Mouse (Mus musculus) embryonic facial prominence, embryonic 11.5 days (tissue): ENCODE measurements around the gene Pou2f3. TPM values are rescaled to one million over a fixed set of nuclear protein-coding genes. Genes with fewer than 3 reads are reported as not detected.

Experiments used
- ATAC-seq: fragments of 200-750 bp; cut with Nextera tagmentation; replicated peaks from 2 replicates; pipeline ENCODE4 v1.8.0; 2017; ENCODE audit warnings: low read depth; ENCODE audit not compliant: insufficient number of reproducible peaks, low FRiP score, low TSS enrichment
- DNase-seq: peaks from one replicate; pipeline ENCODE4 v3.0.0-alpha.2; 2015; ENCODE audit warnings: low spot score
- H3K27ac ChIP-seq: fragments of 300-500 bp; sonication (generic); replicated peaks from 2 replicates; pipeline ENCODE4 v1.5.1; 2014; ENCODE audit warnings: mild to moderate bottlenecking, low read depth, low read length, control low read depth
- H3K27me3 ChIP-seq: fragments of 300-500 bp; sonication (generic); 2 replicates; pipeline ENCODE4 v1.6.1; 2014; ENCODE audit warnings: mild to moderate bottlenecking, low read length, moderate library complexity, mixed read lengths; ENCODE audit not compliant: control insufficient read depth, insufficient read depth
- H3K36me3 ChIP-seq: fragments of 300-500 bp; sonication (generic); replicated peaks from 2 replicates; pipeline ENCODE4 v1.6.1; 2014; ENCODE audit warnings: low read depth, mild to moderate bottlenecking, low read length, moderate library complexity, mixed read lengths; ENCODE audit not compliant: control insufficient read depth, insufficient read depth
- H3K4me1 ChIP-seq: fragments of 300-500 bp; sonication (generic); 2 replicates; pipeline ENCODE4 v1.6.1; 2014; ENCODE audit warnings: low read length, mixed read lengths; ENCODE audit not compliant: control insufficient read depth, insufficient read depth
- H3K4me2 ChIP-seq: fragments of 300-500 bp; sonication (generic); 2 replicates; pipeline ENCODE4 v1.6.1; 2014; ENCODE audit warnings: low read depth, mild to moderate bottlenecking, control low read depth, low read length, moderate library complexity
- H3K4me3 ChIP-seq: fragments of 300-500 bp; sonication (generic); 2 replicates; pipeline ENCODE4 v1.5.1; 2014; ENCODE audit warnings: low read depth, low read length, control low read depth
- H3K9ac ChIP-seq: fragments of 300-500 bp; sonication (generic); replicated peaks from 2 replicates; pipeline ENCODE4 v1.6.1; 2014; ENCODE audit warnings: mild to moderate bottlenecking, control low read depth, low read length
- H3K9me3 ChIP-seq: fragments of 300-500 bp; sonication (generic); replicated peaks from 2 replicates; pipeline ENCODE4 v1.6.1; 2016; ENCODE audit warnings: mild to moderate bottlenecking, low read length, inconsistent platforms, mixed read lengths; ENCODE audit not compliant: control insufficient read depth
- WGBS: fragments of 180-500 bp; shearing (Covaris S2); extraction: QIAGEN DNeasy Blood & Tissue Kit; methylation state at CpG from one replicate; pipeline ENCODE4 v1.1.7; 2014; 5-methylcytosine and 5-hydroxymethylcytosine counted together
- polyA plus RNA-seq: library from polyadenylated mRNA; unstranded; fragments of >200 nt; fragmentation: Nextera tagmentation; extraction: Ambion mirVana; gene quantifications from 2 replicates; pipeline ENCODE4 v1.2.1, GENCODE M21; 2014

Pou2f3 gene
- polyA plus RNA-seq, 1 experiment from 2014 or later, result not detected

DNA sequence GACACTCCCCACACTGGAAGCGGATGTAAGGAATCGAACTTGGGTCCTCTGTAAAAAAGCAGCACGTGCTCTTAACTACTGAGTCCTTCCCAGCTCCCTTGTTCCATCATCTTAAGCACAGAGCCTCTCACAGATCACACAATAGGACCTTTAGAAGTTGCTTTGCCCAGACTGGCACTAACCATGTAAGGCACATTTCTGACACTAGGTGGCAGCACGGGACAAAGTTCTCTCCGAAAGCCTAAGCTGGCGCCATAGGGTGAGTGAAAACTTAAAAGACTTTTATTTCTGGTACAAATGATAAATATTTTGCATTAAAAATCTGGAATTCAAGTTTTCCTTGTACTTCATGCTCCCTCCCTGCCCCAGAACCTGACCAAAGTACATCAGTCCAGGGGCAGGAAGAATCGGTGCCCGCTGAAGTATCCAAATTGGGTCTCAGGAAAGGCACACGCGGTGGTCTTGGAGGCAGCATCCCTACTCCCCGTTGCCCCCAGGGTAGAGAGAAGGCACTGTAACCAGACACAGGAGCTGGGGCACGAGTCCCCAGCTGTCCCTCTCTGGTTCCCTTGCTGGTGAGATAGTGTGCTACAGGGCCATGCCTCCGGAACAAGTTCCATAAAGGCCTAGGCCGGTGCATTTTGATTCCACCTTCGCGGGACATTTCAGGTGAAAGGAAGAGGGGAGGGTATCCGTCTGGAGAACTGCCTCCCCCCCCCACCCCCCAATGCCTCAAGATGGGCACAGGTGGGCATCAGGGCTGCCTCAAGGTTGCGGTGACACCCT lies 11.7 kb upstream of the Pou2f3 start:
- Histone ChIP-seq H3K27ac (no peak overlapping the region), H3K4me2 (no peak overlapping the region), H3K9me3 (no peaks in the 10 kb centered on the region), H3K36me3 (no peaks in the 10 kb centered on the region), H3K27me3 (no peaks in the 10 kb centered on the region), H3K4me3 (no peak overlapping the region), H3K9ac (no peak overlapping the region), H3K4me1 (no peaks in the 10 kb centered on the region; the same call in 1 of the 2 replicates)
- WGBS, result 31% methylated on average over 18 of the region's 18 CpGs
- DNase-seq, result peak; percentile 95
- ATAC-seq, result 0 out of 2 replicates have a peak, but pooled peaks have one; percentile 40

DNA sequence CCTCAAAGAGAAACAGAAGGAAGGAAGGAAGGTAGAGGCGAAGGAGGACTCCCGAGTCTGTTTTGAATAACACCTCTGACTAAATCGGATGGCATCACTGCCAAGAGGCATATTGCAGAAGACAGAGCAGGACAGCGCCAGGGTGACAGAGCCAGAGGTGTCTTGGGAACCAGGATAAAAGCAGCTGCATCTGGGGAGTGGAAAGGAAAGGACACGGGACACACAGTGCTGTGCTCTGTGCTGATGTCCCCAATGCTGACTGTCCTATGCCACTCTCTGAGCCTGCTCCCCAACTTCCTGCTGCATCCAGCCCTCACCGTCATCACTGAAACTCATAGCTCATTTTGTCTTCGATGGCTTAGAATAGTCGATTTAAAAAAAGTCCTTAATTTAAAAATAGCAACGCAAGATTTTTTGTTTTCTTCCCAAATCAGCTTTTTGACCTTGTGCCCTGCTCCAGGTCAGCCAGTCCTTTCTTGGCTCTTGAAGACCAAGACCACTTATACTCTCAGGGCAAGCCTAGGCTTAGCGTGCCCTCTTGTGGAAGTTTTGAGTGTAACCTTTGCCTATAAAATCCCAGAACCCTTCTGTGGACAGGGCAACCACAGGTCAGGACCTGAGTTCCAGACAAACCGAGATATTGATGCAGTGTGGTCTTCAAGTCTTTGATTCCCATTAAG lies 742 bp upstream of the Pou2f3 start:
- Histone ChIP-seq H3K27me3 (peaks cover 7% of the 10 kb centered on the region), H3K27ac (no peak overlapping the region), H3K36me3 (no peaks in the 10 kb centered on the region), H3K9me3 (no peaks in the 10 kb centered on the region), H3K4me3 (no peak overlapping the region), H3K4me2 (no peak overlapping the region), H3K4me1 (peaks cover 2% of the 10 kb centered on the region), H3K9ac (no peak overlapping the region; the same call in 1 of the 2 replicates)
- DNase-seq, result peak; percentile 82
- WGBS, result 24% methylated on average over 11 of the region's 11 CpGs
- ATAC-seq, result 0 out of 2 replicates have a peak, but pooled peaks have one; percentile 53

DNA sequence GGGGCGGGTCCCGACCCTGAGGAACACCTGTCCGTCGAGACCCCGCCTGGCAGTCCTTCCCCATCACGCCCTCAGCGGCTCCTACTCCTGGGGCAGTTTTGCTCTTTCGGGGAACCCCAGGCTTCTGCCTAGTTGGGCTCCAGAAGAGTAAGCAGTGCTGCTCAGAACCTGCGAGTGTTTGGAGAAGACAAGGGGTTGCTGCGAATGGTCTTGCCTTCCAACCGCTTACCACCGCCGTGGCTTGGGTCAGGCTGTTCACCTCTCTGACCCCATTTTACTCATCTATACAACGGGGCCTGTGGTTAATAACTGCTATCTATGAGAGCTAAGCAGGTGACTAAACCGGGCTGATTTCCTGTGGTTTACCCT lies 4.2 kb downstream of the Pou2f3 start:
- H3K9me3 ChIP-seq, result no peaks in the 10 kb centered on the region
- WGBS, result 2% methylated on average over 14 of the region's 15 CpGs
- H3K27me3 ChIP-seq, result peaks cover 21% of the 10 kb centered on the region
- no peak for ATAC-seq
- peak overlapping the region; percentile 26 for H3K4me3 ChIP-seq
- H3K27ac ChIP-seq, result no peak overlapping the region
- peak overlapping the region; percentile 22; the same call in 1 of the 2 replicates for H3K9ac ChIP-seq
- H3K4me2 ChIP-seq, result peak overlapping the region; percentile 66
- peaks cover 2% of the 10 kb centered on the region for H3K4me1 ChIP-seq
- H3K36me3 ChIP-seq, result no peaks in the 10 kb centered on the region
- DNase-seq, result no peak

DNA sequence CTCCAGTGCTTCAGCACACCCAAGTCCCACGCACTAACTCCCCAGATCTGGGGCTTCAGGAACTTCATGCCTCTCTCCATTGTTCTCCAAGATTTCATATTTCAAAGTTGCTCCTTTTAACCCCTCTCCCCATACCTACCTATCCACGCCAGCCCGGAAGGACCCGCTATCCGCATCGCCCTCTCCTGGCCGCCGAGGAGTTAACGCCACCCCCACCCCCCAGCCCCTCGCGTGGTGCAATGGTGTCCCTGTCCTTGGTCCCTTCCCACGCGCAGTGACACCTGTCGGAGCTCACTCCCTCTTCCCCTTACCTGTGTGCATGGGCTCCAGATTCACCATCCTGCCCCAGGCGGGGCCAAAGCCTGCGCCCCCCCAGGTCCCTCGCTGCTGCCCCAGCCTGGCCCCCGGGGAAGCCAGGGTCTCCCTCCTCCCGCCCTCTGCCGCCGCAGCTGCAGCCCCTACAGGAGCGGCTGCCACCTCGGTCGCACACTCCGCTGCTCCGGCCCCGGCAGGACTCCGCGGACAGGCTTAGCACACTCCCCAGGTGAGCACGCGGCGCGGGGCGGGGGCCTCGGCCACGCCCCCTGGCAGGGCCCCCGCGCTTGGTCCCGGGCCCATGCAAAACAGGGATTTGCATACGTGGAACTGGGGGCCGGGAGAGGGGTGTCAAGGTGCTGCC lies 4.7 kb downstream of the Pou2f3 start:
- Histone ChIP-seq H3K36me3 (no peaks in the 10 kb centered on the region), H3K27me3 (peaks cover 24% of the 10 kb centered on the region), H3K4me1 (peaks cover 2% of the 10 kb centered on the region), H3K9me3 (no peaks in the 10 kb centered on the region), H3K9ac (peak overlapping the region; percentile 22), H3K4me2 (peak overlapping the region; percentile 66), H3K27ac (no peak overlapping the region), H3K4me3 (peak overlapping the region; percentile 26)
- 2% methylated on average over 41 of the region's 41 CpGs for WGBS
- ATAC-seq, result no peak
- DNase-seq, result no peak

DNA sequence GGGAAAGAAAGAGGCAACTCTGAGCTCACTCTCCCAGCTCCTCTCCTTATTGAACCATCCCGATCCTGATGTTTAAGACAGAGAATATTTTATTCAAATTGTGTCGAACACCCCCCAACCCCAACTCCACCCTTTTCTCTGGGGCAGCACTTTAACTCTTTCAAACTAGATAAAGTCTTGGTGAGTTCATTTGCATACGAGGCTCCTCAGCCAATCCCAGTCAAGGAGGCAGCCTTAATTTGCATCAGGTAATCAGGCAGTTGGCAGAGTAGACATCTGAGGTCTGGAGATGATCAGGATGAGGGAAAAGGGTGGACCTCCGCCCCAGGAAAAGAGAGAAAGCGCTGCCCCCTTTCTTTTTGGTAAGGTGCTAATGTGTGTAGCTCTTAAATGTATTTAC lies 10.0 kb downstream of the Pou2f3 start:
- Histone ChIP-seq H3K4me2 (0 out of 2 replicates have a peak overlapping the region, but pooled peaks have one; percentile 0), H3K4me1 (no peaks in the 10 kb centered on the region), H3K4me3 (no peak overlapping the region), H3K27me3 (peaks cover 10% of the 10 kb centered on the region), H3K27ac (no peak overlapping the region), H3K9me3 (no peaks in the 10 kb centered on the region), H3K9ac (no peak overlapping the region), H3K36me3 (no peaks in the 10 kb centered on the region)
- no peak for DNase-seq
- ATAC-seq, result no peak
- 7% methylated on average over 5 of the region's 5 CpGs for WGBS

DNA sequence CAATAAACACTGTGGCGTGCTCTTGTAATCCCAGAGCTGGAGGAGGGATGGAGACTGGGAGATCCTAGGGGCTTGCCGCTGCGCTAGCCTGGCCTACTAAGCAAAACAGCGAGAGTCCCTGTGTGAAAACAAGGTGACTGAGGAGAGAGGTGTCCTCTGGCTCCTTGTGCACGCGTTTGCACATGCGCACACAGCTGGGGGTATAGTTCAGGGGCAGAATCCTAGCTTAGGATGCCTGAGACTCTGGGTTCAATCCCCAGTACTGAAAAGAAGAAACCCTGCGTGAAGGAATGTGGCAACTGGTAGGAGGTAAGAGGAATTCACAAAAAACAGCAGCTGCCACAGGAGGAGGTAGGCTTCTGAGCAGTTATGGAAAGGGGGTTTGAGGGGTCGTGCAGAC lies 16.2 kb downstream of the Pou2f3 start:
- Histone ChIP-seq H3K4me3 (no peak overlapping the region), H3K9me3 (no peaks in the 10 kb centered on the region), H3K9ac (no peak overlapping the region), H3K27ac (no peak overlapping the region), H3K4me2 (no peak overlapping the region), H3K4me1 (no peaks in the 10 kb centered on the region; the same call in 1 of the 2 replicates), H3K36me3 (no peaks in the 10 kb centered on the region), H3K27me3 (peaks cover 3% of the 10 kb centered on the region; the same call in 1 of the 2 replicates)
- DNase-seq (no peak), ATAC-seq (no peak)
- 16% methylated on average over 9 of the region's 9 CpGs for WGBS

DNA sequence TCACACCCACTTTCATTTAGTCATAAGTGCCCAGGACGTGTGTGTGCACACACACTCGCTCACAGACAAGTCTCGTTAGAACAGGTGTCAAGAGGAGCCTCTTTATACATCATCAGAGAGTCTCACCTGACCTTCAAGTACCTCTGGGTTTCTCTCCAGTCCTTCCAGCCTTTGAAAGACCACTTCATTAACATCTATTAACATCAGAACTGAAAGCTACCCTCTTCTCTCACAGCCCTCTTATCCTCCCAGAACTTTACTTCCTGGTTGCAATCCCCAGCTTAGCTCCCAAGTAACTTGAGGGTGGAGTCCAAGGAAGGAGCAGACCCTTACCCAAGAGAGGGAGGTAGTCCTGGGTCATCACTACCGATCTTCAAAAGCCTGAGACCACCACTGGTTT lies 18.6 kb downstream of the Pou2f3 start:
- no peak overlapping the region for H3K4me2 ChIP-seq
- H3K4me1 ChIP-seq, result no peaks in the 10 kb centered on the region; the same call in 1 of the 2 replicates
- no peak overlapping the region for H3K4me3 ChIP-seq
- DNase-seq (no peak), ATAC-seq (no peak)
- no peak overlapping the region for H3K9ac ChIP-seq
- H3K9me3 ChIP-seq, result no peaks in the 10 kb centered on the region
- no peak overlapping the region for H3K27ac ChIP-seq
- H3K27me3 ChIP-seq, result peaks cover 3% of the 10 kb centered on the region; the same call in 1 of the 2 replicates
- WGBS, result 55% methylated on average over 4 of the region's 4 CpGs
- no peaks in the 10 kb centered on the region for H3K36me3 ChIP-seq
